Mouse (Mus musculus): ENCODE data around the gene Gm20388.

DNA sequence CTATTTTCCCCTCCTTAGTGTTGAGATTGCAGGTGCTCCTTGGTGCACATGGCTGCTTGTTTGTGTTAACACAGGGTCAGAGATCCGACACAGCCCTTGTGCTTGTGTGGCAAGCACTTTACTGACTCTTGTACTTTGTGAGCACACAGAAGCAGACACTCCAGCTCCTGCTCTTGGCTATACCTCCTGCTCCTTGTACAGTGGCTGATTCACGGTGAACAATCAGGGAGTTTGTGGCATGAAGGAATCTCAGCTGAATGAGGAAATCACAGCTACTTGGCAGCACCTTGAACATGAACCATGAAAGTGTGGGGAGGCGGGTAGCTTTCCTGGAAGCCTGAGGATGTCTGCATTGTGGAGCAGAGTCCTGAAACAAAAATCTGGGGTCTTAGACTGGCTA, 230.1 kb downstream of the Gm20388 start:
- TF ChIP-seq GATA1 (IDR thresholded peaks at IDR 0.05; ENCODE audit: low read length) (no peak), TAL1 (IDR thresholded peaks at IDR 0.05; ENCODE audit: low read length) (no peak)

Data from erythroblast, embryonic 14.5 days (primary cell).